Mouse (Mus musculus): ENCODE measurements around the gene Cox7a2. TPM values are rescaled to one million over a fixed set of nuclear protein-coding genes. Genes with fewer than 3 reads are reported as not detected.

The Cox7a2 gene
- total and polyA plus RNA-seq, 2 experiments: 163 to 458 TPM

DNA sequence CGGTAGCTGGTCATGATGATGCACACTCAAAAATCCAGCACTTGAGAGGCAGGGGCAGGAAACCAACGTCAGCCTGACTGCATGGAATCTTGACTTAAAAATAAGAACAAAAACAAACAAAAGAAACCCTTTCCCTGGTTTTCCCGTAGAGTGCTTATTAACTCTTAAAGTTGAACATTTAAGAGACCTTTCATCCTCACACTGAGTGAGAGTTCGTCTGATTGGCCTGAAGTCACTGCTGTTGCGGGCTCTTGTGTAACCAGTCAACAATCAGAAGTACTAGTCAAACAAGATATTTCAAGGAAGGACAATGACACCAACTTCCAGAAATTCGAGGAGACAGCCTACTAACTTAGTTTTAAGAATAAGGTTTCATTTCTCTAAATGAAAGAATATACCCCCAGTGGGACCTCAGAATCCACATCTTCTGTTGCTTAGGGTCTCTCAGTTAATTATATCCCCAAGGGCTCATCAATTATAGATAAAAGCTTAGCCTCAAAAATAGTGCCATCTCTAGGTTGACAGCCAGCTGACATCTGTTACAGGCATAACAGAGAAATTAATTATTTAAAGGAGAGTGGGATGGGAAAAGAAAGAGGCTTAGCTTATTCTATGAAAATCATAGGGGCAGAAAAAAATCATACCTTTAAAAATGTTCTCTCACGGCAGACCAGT, 36.9 kb upstream of the Cox7a2 start:
- Histone ChIP-seq H3K9ac (ENCODE audit: low read depth, low read length) (peak overlapping the region; percentile 23), H3K27ac (replicated peaks; ENCODE audit: insufficient read depth, low read depth, low read length) (peak overlapping the region; percentile 70), H3K4me3 (ENCODE audit: insufficient read depth, low read depth, low read length) (no peak overlapping the region), H3K27me3 (ENCODE audit: control insufficient read depth, insufficient read depth, low read length) (no peaks in the 10 kb centered on the region), H3K79me2 (ENCODE audit: control insufficient read depth, insufficient read depth, low read length) (peaks cover 6% of the 10 kb centered on the region; the same call in 1 of the 2 replicates), H3K36me3 (ENCODE audit: control insufficient read depth, insufficient read depth, low read length) (no peaks in the 10 kb centered on the region), H3K4me1 (ENCODE audit: control insufficient read depth, insufficient read depth, low read length) (peaks cover 10% of the 10 kb centered on the region; the same call in 1 of the 2 replicates)
- TF ChIP-seq CTCF (IDR thresholded peaks at IDR 0.05; ENCODE audit: low read depth, low read length) (no peak), POLR2A (IDR thresholded peaks at IDR 0.05; ENCODE audit: extremely low read depth, insufficient read depth, low read length) (no peak)
- 29% methylated on average over 7 of the region's 7 CpGs for WGBS
- DNase-seq (ENCODE audit: extremely low read depth, low read depth, low spot score): peak; percentile 91

- peaks cover 9% of the 10 kb centered on the region for H3K79me2 ChIP-seq (ENCODE audit: control insufficient read depth, insufficient read depth, low read length)
- DNase-seq (ENCODE audit: extremely low read depth, low read depth, low spot score): no peak
- TF ChIP-seq CTCF (IDR thresholded peaks at IDR 0.05; ENCODE audit: low read depth, low read length): no peak
- no peak for TF ChIP-seq POLR2A (IDR thresholded peaks at IDR 0.05; ENCODE audit: extremely low read depth, insufficient read depth, low read length)
- H3K4me1 ChIP-seq (ENCODE audit: control insufficient read depth, insufficient read depth, low read length): peaks cover 19% of the 10 kb centered on the region
- no peaks in the 10 kb centered on the region for H3K36me3 ChIP-seq (ENCODE audit: control insufficient read depth, insufficient read depth, low read length)
- peak overlapping the region; percentile 72 for H3K27ac ChIP-seq (replicated peaks; ENCODE audit: insufficient read depth, low read depth, low read length)
- WGBS: 10% methylated on average over 1 of the region's 1 CpGs
- no peaks in the 10 kb centered on the region for H3K27me3 ChIP-seq (ENCODE audit: control insufficient read depth, insufficient read depth, low read length)
- no peak overlapping the region for H3K4me3 ChIP-seq (ENCODE audit: insufficient read depth, low read depth, low read length)
- H3K9ac ChIP-seq (ENCODE audit: low read depth, low read length): no peak overlapping the region; the same call in 1 of the 2 replicates
Measured at GRCm38 (mm10) chr9:79795076-79795475, 35.4 kb upstream of the Cox7a2 start.

DNA sequence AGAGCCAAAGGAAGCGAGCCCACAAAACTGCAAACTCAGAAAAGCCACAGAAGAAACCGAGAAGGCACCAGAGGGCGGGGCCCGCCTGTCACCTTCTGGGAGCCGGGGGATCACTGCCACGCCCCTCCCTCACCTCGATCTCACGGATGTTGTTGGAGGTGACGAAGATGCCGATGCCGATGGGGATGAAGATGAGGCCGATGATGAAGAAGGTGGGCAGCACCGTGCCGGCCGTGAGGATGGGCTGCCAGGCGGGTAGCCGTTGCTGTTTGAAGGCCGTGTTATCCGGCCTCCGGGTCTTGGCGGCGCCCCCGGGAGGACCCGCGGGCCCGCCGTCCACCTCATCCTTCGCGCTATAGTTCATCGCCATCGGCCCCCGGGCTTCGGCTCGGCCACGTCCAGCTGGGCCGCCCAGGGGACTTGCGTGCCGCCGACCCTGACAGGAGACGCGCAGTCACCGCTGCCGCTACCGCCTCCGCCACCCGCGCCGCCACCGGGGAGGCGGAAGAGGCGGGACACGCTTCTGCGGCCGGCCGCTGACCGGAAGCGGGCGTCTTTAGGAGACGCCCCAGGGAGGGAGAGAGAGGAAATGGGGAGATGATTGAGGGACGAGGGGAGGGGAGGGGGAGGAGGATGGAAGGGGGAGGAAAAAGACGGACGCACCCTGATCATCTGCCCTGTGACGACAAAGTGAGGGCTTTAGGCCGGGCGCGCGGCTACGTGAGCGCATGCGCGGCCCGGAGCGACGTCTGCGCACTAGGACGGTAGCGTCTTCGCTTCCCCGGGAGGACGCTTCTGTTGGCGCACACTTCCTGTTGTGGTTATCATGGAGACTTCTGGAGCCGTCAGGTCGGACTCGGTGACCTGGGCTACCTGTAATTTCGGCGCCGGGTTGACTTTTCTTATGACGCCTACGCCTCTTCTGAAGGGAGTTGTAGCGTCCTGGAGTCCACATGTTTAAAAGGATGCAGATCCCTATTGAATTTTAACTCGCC, 33.5 kb upstream of the Cox7a2 start, which contains the start of gene Tmem30a:
Tmem30a (minus strand) TSS at position 667 of the 995 bp plus-strand sequence.
- Histone ChIP-seq H3K27ac (replicated peaks; ENCODE audit: insufficient read depth, low read depth, low read length) (peak within 1 kb of the TSS; percentile 93), H3K27me3 (ENCODE audit: control insufficient read depth, insufficient read depth, low read length) (no peaks in the 10 kb centered on the region), H3K4me3 (ENCODE audit: insufficient read depth, low read depth, low read length) (peak within 1 kb of the TSS; percentile 96), H3K4me1 (ENCODE audit: control insufficient read depth, insufficient read depth, low read length) (peaks cover 30% of the 10 kb centered on the region), H3K79me2 (ENCODE audit: control insufficient read depth, insufficient read depth, low read length) (peaks cover 15% of the 10 kb centered on the region), H3K36me3 (ENCODE audit: control insufficient read depth, insufficient read depth, low read length) (no peaks in the 10 kb centered on the region), H3K9ac (ENCODE audit: low read depth, low read length) (peak within 1 kb of the TSS; percentile 95)
- under 1% methylated on average over 91 of the region's 91 CpGs for WGBS
- peak; percentile 96 for DNase-seq (ENCODE audit: extremely low read depth, low read depth, low spot score)
- TF ChIP-seq POLR2A (IDR thresholded peaks at IDR 0.05; ENCODE audit: extremely low read depth, insufficient read depth, low read length) (peak; percentile 80), CTCF (IDR thresholded peaks at IDR 0.05; ENCODE audit: low read depth, low read length) (no peak)

DNA sequence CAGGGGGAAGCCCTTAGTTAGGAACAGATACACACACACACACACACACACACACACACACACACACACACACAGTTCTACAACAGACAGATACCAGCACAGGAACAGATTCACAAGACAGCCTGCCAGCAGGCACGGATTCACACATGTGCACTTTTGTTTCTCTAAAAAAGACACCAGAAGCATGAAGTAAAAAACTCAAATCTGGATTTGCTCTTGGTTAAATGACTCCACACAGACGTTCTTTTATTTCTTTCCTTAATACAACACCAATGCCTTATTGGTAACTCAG, 26.1 kb upstream of the Cox7a2 start:
- Histone ChIP-seq H3K4me1 (ENCODE audit: control insufficient read depth, insufficient read depth, low read length) (peaks cover 44% of the 10 kb centered on the region), H3K36me3 (ENCODE audit: control insufficient read depth, insufficient read depth, low read length) (no peaks in the 10 kb centered on the region), H3K4me3 (ENCODE audit: insufficient read depth, low read depth, low read length) (no peak overlapping the region), H3K27ac (replicated peaks; ENCODE audit: insufficient read depth, low read depth, low read length) (peak overlapping the region; percentile 74), H3K79me2 (ENCODE audit: control insufficient read depth, insufficient read depth, low read length) (peaks cover 27% of the 10 kb centered on the region), H3K27me3 (ENCODE audit: control insufficient read depth, insufficient read depth, low read length) (no peaks in the 10 kb centered on the region), H3K9ac (ENCODE audit: low read depth, low read length) (no peak overlapping the region)
- WGBS: 11% methylated on average over 2 of the region's 2 CpGs
- DNase-seq (ENCODE audit: extremely low read depth, low read depth, low spot score): no peak
- TF ChIP-seq POLR2A (IDR thresholded peaks at IDR 0.05; ENCODE audit: extremely low read depth, insufficient read depth, low read length) (no peak), CTCF (IDR thresholded peaks at IDR 0.05; ENCODE audit: low read depth, low read length) (no peak)

- no peak overlapping the region for H3K4me3 ChIP-seq (ENCODE audit: insufficient read depth, low read depth, low read length)
- H3K4me1 ChIP-seq (ENCODE audit: control insufficient read depth, insufficient read depth, low read length): peaks cover 41% of the 10 kb centered on the region
- DNase-seq (ENCODE audit: extremely low read depth, low read depth, low spot score): peak; percentile 79
- no peak overlapping the region for H3K9ac ChIP-seq (ENCODE audit: low read depth, low read length)
- H3K79me2 ChIP-seq (ENCODE audit: control insufficient read depth, insufficient read depth, low read length): peaks cover 25% of the 10 kb centered on the region
- TF ChIP-seq CTCF (IDR thresholded peaks at IDR 0.05; ENCODE audit: low read depth, low read length): no peak
- TF ChIP-seq POLR2A (IDR thresholded peaks at IDR 0.05; ENCODE audit: extremely low read depth, insufficient read depth, low read length): no peak
- WGBS: 67% methylated on average over 2 of the region's 2 CpGs
- H3K27ac ChIP-seq (replicated peaks; ENCODE audit: insufficient read depth, low read depth, low read length): peak overlapping the region; percentile 74
- no peaks in the 10 kb centered on the region for H3K27me3 ChIP-seq (ENCODE audit: control insufficient read depth, insufficient read depth, low read length)
- H3K36me3 ChIP-seq (ENCODE audit: control insufficient read depth, insufficient read depth, low read length): peaks cover 2% of the 10 kb centered on the region; the same call in 1 of the 2 replicates
Measured at GRCm38 (mm10) chr9:79784934-79785793, 25.5 kb upstream of the Cox7a2 start.
